Mouse (Mus musculus) frontal cortex, adult (tissue): ENCODE data around the gene Adgra3.

ENCODE experiments used
- ATAC-seq: cut with Nextera tagmentation; 2 replicates; pipeline ENCODE4 v1.9.2; 2017; ENCODE audit warnings: mild to moderate bottlenecking, moderate library complexity, mixed read lengths; ENCODE audit not compliant: low TSS enrichment

The Adgra3 gene

GRCm38 (mm10) chr5:49975971-49976370, 82.8 kb downstream of the Adgra3 start:
- ATAC-seq: peak; percentile 95

- no peak for ATAC-seq
Observed at GRCm38 (mm10) chr5:49974211-49974610, 84.6 kb downstream of the Adgra3 start.

- no peak for ATAC-seq
Observed at GRCm38 (mm10) chr5:49969660-49970059, 89.1 kb downstream of the Adgra3 start.

- ATAC-seq: no peak
Observed at GRCm38 (mm10) chr5:49967726-49968125, 91.1 kb downstream of the Adgra3 start.

GRCm38 (mm10) chr5:49965810-49966209, 93.0 kb downstream of the Adgra3 start:
- ATAC-seq: no peak

- ATAC-seq: peak; percentile 91
Observed at GRCm38 (mm10) chr5:49961478-49962431, 97.1 kb downstream of the Adgra3 start.

- ATAC-seq: no peak
Observed at GRCm38 (mm10) chr5:49936354-49936753, 122.5 kb downstream of the Adgra3 start.

- no peak for ATAC-seq
Observed at GRCm38 (mm10) chr5:49924712-49925111, 134.1 kb downstream of the Adgra3 start.

- no peak for ATAC-seq
Observed at GRCm38 (mm10) chr5:49915695-49916106, 143.1 kb downstream of the Adgra3 start.
